Mouse (Mus musculus) urinary bladder, postnatal 4 days (tissue): Measurements from ENCODE around the gene Vac14.
"Not testable (repeated sequence)": the region's sequence is repeated elsewhere in the genome, so short reads cannot be mapped to it uniquely, and the experiment has no call there.

Source experiments
- DNase-seq, 2 experiments: peaks; one replicate each; pipeline ENCODE4 v3.0.0; 2021 to 2022; ENCODE audit warnings: low spot score in 2 of 2

Gene Vac14

GRCm38 (mm10) chr8:110648577-110648976, 30.2 kb downstream of the Vac14 start:
- no peak for DNase-seq

- no peak for DNase-seq
These were observed 30.9 kb downstream of the Vac14 start for GRCm38 (mm10) chr8:110649286-110649685.

- DNase-seq = peak in 1 of 2 experiments; percentile 62
These were observed 32.5 kb downstream of the Vac14 start for GRCm38 (mm10) chr8:110650838-110651237.

- DNase-seq = no peak
These were observed 33.5 kb downstream of the Vac14 start for GRCm38 (mm10) chr8:110651847-110652246.

GRCm38 (mm10) chr8:110654075-110655060, 36.0 kb downstream of the Vac14 start:
- DNase-seq = no peak

- no peak for DNase-seq
These were observed 37.4 kb downstream of the Vac14 start for GRCm38 (mm10) chr8:110655827-110656226.

- no peak for DNase-seq
These were observed 39.3 kb downstream of the Vac14 start for GRCm38 (mm10) chr8:110657661-110658060.

GRCm38 (mm10) chr8:110660121-110660520, 41.7 kb downstream of the Vac14 start:
- DNase-seq = no peak

GRCm38 (mm10) chr8:110662545-110662944, 44.2 kb downstream of the Vac14 start:
- DNase-seq = no peak

GRCm38 (mm10) chr8:110663015-110663742, 44.8 kb downstream of the Vac14 start:
- DNase-seq = no peak

GRCm38 (mm10) chr8:110664202-110664896, 46.0 kb downstream of the Vac14 start:
- no peak for DNase-seq

GRCm38 (mm10) chr8:110665000-110665399, 46.6 kb downstream of the Vac14 start:
- no peak for DNase-seq

GRCm38 (mm10) chr8:110667590-110668177, 49.3 kb downstream of the Vac14 start:
- DNase-seq = not testable (repeated sequence)

GRCm38 (mm10) chr8:110669932-110670628, 51.7 kb downstream of the Vac14 start:
- no peak for DNase-seq

GRCm38 (mm10) chr8:110671309-110671708, 52.9 kb downstream of the Vac14 start:
- no peak for DNase-seq

GRCm38 (mm10) chr8:110672133-110672532, 53.7 kb downstream of the Vac14 start:
- no peak for DNase-seq

GRCm38 (mm10) chr8:110673168-110673567, 54.8 kb downstream of the Vac14 start:
- no peak for DNase-seq

- DNase-seq = no peak
These were observed 56.2 kb downstream of the Vac14 start for GRCm38 (mm10) chr8:110674589-110674988.

- no peak for DNase-seq
These were observed 58.3 kb downstream of the Vac14 start for GRCm38 (mm10) chr8:110676702-110677101.

GRCm38 (mm10) chr8:110677174-110677660, 58.8 kb downstream of the Vac14 start:
- no peak for DNase-seq

- no peak for DNase-seq
These were observed 60.6 kb downstream of the Vac14 start for GRCm38 (mm10) chr8:110678989-110679388.
